Mouse (Mus musculus): ENCODE measurements around the gene Meis1. TPM values are rescaled to one million over a fixed set of nuclear protein-coding genes. Genes with fewer than 3 reads are reported as not detected.

Meis1 gene
- polyA plus RNA-seq, 1 experiment from 2014 or later: 153 TPM

DNA sequence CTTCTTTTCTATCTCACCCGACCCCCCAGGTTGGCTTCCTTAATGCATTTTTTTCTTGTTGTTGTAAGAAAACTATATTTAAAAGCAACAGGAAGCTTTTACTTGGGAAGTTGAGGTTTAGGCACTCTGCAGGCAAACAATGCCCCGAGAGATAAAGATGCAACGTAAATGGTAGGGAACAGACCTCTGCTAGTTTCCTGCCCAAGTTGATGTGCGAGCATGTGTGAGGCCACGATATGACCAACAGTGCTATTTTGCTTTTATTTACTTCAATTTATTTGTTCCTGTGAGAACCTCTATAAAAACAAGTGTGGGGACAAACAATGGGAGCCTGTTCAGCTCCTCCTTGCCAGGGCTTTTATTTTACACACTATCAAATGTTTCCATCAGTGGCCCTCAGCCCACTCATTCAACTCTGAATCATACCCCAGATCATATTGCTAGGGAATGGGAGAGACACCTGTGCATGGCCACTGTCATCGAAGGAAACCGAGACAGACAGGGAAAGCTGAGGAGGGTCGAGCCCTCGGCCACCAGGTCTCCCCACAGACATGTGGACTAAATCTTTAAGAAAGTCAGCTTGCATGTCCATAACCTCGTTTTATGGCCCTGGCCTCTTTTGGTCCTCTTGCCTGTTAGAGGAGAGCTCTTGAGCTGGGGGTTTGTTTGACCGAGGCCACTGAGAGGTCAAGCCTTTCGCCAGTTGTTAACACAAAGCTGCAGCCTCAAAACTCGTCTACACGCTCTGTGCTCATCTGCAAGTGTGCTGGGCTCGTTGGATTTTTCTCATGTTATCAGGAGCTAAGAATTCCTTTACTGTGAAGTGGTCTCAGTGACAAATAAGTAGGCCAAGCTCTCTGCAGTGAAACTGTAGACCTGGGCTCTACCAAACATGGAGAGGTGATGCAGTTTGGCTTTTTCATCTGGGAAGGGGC, 55.3 kb downstream of the Meis1 start:
- 0 out of 2 replicates have a peak, but pooled peaks cover 2% of the 10 kb centered on the region for H3K36me3 ChIP-seq (ENCODE audit: control insufficient read depth, insufficient read depth, low read length)
- H3K4me3 ChIP-seq (replicated peaks; ENCODE audit: low read length): no peak overlapping the region
- ATAC-seq (ENCODE audit: insufficient read depth, low FRiP score): no peak
- no peak overlapping the region for H3K4me2 ChIP-seq (ENCODE audit: low read depth, low read length)
- WGBS: 43% methylated on average over 15 of the region's 15 CpGs
- no peak overlapping the region; the same call in 1 of the 2 replicates for H3K27ac ChIP-seq (ENCODE audit: low read length)
- peaks cover 61% of the 10 kb centered on the region for H3K4me1 ChIP-seq (ENCODE audit: control insufficient read depth, insufficient read depth, low read length)
- H3K9ac ChIP-seq (ENCODE audit: low read length): no peak overlapping the region
- no peaks in the 10 kb centered on the region for H3K27me3 ChIP-seq (ENCODE audit: control insufficient read depth, insufficient read depth, low read length)
- H3K9me3 ChIP-seq (replicated peaks; ENCODE audit: control insufficient read depth, low read length): no peaks in the 10 kb centered on the region

DNA sequence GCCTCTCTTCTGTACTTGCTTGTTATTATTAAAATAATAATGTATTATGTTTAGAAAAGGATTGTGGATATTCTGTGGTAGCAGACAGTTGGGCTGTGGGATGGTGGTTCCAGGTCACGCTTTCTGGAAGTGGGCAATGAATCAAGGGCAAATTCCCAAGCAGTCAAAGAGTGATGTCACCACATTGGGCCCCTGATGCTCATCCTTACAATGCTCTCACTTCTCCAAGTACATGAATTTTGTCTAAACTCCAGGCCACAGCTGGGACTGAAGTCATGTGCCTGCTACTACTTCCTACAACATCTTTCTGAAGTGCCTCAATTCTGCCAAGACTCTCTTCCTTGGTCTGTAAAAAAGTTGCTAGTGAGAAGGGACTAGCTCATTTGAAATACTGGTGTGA, 59.3 kb downstream of the Meis1 start:
- Histone ChIP-seq H3K4me2 (ENCODE audit: low read depth, low read length) (no peak overlapping the region), H3K4me1 (ENCODE audit: control insufficient read depth, insufficient read depth, low read length) (peaks cover 66% of the 10 kb centered on the region), H3K27me3 (ENCODE audit: control insufficient read depth, insufficient read depth, low read length) (no peaks in the 10 kb centered on the region), H3K27ac (ENCODE audit: low read length) (no peak overlapping the region), H3K9me3 (replicated peaks; ENCODE audit: control insufficient read depth, low read length) (no peaks in the 10 kb centered on the region), H3K9ac (ENCODE audit: low read length) (no peak overlapping the region), H3K4me3 (replicated peaks; ENCODE audit: low read length) (no peak overlapping the region), H3K36me3 (ENCODE audit: control insufficient read depth, insufficient read depth, low read length) (no peaks in the 10 kb centered on the region)
- 63% methylated on average over 1 of the region's 1 CpGs for WGBS
- no peak for ATAC-seq (ENCODE audit: insufficient read depth, low FRiP score)

DNA sequence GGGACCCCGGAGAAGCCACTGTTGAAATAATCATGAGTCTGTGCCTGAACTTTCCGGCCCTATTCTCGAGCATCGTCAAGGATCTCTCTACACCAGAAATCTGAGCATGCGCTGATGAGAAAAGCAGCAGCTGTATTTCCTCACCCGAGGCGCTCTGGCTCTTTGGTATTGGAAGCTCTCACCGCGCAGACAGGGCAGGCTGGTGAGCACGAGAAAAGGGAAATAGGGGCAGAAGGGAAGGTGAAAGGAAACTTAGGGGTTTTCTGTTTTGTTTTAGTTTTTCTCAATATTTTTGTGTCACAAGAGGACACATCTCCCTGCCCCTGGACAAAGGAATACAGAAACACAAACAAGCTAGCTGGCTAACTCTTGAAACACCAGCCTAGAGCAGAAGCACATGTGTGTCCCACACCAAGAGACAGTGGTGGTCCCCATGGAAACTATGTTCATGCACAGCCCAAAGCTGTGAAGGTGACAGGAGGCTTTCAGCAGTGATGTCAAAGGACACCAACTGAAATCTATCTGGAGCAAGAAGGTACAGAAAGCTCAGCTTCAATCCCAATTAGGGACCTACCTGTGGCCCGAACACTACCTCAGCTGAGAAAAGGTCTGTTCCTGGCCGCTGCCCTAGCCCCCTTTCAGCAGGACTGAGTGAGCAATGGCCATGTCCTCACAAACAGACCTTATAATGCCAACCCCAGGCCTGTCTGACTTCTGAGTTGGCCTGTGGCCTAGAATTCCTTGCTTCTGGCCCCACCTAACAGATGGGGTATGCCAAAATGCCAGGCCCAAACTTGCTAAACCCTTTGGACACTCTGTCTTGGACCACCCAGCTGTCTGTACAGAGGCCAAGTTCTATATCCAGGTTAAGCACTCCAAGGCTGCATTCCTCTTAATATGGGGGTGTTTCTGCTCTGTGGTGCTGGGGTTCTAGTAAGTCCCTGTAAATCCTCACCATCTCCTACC, 60.7 kb downstream of the Meis1 start:
- 0 out of 2 replicates have a peak overlapping the region, but pooled peaks have one; percentile 14 for H3K4me3 ChIP-seq (replicated peaks; ENCODE audit: low read length)
- H3K9ac ChIP-seq (ENCODE audit: low read length): peak overlapping the region; percentile 40
- 17% methylated on average over 12 of the region's 12 CpGs for WGBS
- no peaks in the 10 kb centered on the region for H3K27me3 ChIP-seq (ENCODE audit: control insufficient read depth, insufficient read depth, low read length)
- H3K9me3 ChIP-seq (replicated peaks; ENCODE audit: control insufficient read depth, low read length): no peaks in the 10 kb centered on the region
- peaks cover 61% of the 10 kb centered on the region for H3K4me1 ChIP-seq (ENCODE audit: control insufficient read depth, insufficient read depth, low read length)
- peak overlapping the region; percentile 46 for H3K4me2 ChIP-seq (ENCODE audit: low read depth, low read length)
- ATAC-seq (ENCODE audit: insufficient read depth, low FRiP score): peak; percentile 56; the same call in 1 of the 2 replicates
- no peaks in the 10 kb centered on the region for H3K36me3 ChIP-seq (ENCODE audit: control insufficient read depth, insufficient read depth, low read length)
- H3K27ac ChIP-seq (ENCODE audit: low read length): peak overlapping the region; percentile 79

DNA sequence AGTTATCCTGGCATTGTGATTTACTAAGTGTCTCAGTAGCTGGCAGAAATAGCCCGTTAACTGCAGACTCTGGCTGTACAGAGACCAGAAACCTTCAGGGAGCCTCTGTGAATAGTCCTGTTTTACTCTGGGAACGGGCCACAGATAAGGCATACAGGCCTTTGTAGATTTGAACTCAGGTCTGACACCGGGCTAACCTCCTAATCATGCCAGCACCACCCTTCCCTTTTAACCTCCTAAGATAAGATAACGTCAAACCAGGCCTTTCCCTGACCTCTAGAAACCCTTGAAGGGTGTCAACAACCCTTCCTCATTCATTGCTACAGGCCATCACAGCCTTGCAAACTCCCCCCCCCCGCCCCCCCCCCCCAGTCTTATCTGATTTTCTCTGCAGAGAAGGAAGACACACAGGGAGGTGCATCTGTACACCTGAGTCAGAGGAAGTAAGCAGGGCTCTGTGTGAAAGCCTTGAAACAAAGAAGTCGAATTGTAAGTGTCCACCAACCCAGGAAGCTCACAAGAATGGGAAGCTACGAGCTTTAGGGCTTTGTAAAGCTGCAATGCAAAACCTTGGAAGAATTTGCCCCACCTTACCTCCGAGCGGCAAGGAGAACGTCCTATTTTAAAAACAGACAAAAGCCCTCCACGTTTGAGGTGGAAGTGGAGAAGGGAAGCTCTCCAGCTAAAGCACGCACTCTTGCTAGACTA, 61.5 kb downstream of the Meis1 start:
- Histone ChIP-seq H3K9ac (ENCODE audit: low read length) (no peak overlapping the region; the same call in 1 of the 2 replicates), H3K27ac (ENCODE audit: low read length) (peak overlapping the region; percentile 79), H3K4me3 (replicated peaks; ENCODE audit: low read length) (0 out of 2 replicates have a peak overlapping the region, but pooled peaks have one; percentile 14), H3K36me3 (ENCODE audit: control insufficient read depth, insufficient read depth, low read length) (no peaks in the 10 kb centered on the region), H3K4me2 (ENCODE audit: low read depth, low read length) (peak overlapping the region; percentile 46), H3K4me1 (ENCODE audit: control insufficient read depth, insufficient read depth, low read length) (peaks cover 59% of the 10 kb centered on the region), H3K27me3 (ENCODE audit: control insufficient read depth, insufficient read depth, low read length) (no peaks in the 10 kb centered on the region), H3K9me3 (replicated peaks; ENCODE audit: control insufficient read depth, low read length) (no peaks in the 10 kb centered on the region)
- ATAC-seq (ENCODE audit: insufficient read depth, low FRiP score): peak; percentile 7; the same call in 1 of the 2 replicates
- WGBS: 19% methylated on average over 12 of the region's 12 CpGs

DNA sequence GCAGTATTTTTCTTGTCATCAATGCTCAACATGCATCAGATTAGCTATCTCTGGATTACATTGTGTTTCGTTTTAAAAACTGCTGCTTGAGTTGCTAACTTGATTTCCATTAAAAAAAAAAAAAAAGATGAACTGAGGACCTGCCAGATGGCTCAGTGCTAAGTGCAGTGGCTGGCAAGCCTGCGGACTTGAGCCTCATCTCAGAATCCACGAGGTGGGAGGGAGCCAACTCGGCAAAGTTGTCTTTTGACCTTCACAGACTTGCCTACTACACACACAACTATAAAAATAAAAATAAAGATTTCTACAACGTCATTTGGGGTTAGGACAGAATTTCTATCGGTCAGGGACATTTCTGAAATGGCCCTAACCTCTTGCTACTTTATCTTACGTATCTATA, 62.8 kb downstream of the Meis1 start:
- Histone ChIP-seq H3K9me3 (replicated peaks; ENCODE audit: control insufficient read depth, low read length) (no peaks in the 10 kb centered on the region), H3K27me3 (ENCODE audit: control insufficient read depth, insufficient read depth, low read length) (no peaks in the 10 kb centered on the region), H3K4me2 (ENCODE audit: low read depth, low read length) (no peak overlapping the region), H3K4me3 (replicated peaks; ENCODE audit: low read length) (no peak overlapping the region), H3K36me3 (ENCODE audit: control insufficient read depth, insufficient read depth, low read length) (no peaks in the 10 kb centered on the region), H3K27ac (ENCODE audit: low read length) (no peak overlapping the region), H3K9ac (ENCODE audit: low read length) (no peak overlapping the region), H3K4me1 (ENCODE audit: control insufficient read depth, insufficient read depth, low read length) (peaks cover 47% of the 10 kb centered on the region)
- WGBS: 62% methylated on average over 7 of the region's 7 CpGs
- ATAC-seq (ENCODE audit: insufficient read depth, low FRiP score): no peak

DNA sequence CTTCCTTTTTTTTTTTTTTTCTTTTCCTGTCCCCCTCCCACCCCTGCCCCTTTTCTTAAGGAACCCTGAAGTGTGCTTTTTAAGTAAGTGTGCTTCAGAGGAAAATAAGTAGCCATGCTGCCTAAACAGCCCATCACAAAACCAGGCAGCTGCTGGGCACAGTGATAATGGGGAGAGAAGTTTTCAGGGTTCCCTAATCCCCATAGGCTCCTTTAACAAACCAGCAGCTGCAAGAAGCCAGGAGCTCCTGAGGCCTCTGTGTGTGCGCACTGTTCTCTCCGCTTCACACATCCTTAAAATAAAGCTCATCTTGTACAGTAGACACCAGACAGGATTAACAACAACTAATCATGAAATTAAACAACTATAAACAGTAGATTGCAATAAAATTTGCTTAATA, 63.9 kb downstream of the Meis1 start:
- 85% methylated on average over 2 of the region's 2 CpGs for WGBS
- Histone ChIP-seq H3K36me3 (ENCODE audit: control insufficient read depth, insufficient read depth, low read length) (no peaks in the 10 kb centered on the region), H3K4me1 (ENCODE audit: control insufficient read depth, insufficient read depth, low read length) (peaks cover 46% of the 10 kb centered on the region), H3K4me3 (replicated peaks; ENCODE audit: low read length) (no peak overlapping the region), H3K9ac (ENCODE audit: low read length) (no peak overlapping the region), H3K9me3 (replicated peaks; ENCODE audit: control insufficient read depth, low read length) (no peaks in the 10 kb centered on the region), H3K4me2 (ENCODE audit: low read depth, low read length) (no peak overlapping the region), H3K27ac (ENCODE audit: low read length) (no peak overlapping the region), H3K27me3 (ENCODE audit: control insufficient read depth, insufficient read depth, low read length) (no peaks in the 10 kb centered on the region)
- ATAC-seq (ENCODE audit: insufficient read depth, low FRiP score): no peak

DNA sequence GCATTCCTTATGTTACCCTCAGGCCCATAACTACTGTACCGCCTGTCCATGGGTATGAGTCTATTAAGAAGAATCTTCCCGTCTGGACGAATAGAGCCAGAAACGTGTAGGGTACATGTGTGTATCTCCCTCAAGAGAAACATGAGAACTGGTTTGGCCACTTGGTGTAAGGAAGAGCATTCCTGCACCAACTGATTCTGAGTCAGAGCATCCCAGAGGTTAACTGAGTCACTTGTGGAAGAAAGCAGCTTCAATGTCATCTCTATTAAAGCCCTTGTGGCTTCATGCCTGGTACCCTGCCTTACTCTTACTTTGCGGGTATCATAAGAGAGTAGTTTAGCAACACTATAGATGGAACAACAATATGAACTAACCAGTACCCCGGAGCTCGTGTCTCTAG, 64.9 kb downstream of the Meis1 start:
- ATAC-seq (ENCODE audit: insufficient read depth, low FRiP score): 0 out of 2 replicates have a peak, but pooled peaks have one; percentile 11
- no peak overlapping the region for H3K9ac ChIP-seq (ENCODE audit: low read length)
- no peak overlapping the region for H3K4me2 ChIP-seq (ENCODE audit: low read depth, low read length)
- H3K36me3 ChIP-seq (ENCODE audit: control insufficient read depth, insufficient read depth, low read length): no peaks in the 10 kb centered on the region
- no peak overlapping the region for H3K4me3 ChIP-seq (replicated peaks; ENCODE audit: low read length)
- H3K27ac ChIP-seq (ENCODE audit: low read length): peak overlapping the region; percentile 43; the same call in 1 of the 2 replicates
- WGBS: 73% methylated on average over 7 of the region's 7 CpGs
- no peaks in the 10 kb centered on the region for H3K9me3 ChIP-seq (replicated peaks; ENCODE audit: control insufficient read depth, low read length)
- no peaks in the 10 kb centered on the region for H3K27me3 ChIP-seq (ENCODE audit: control insufficient read depth, insufficient read depth, low read length)
- peaks cover 36% of the 10 kb centered on the region for H3K4me1 ChIP-seq (ENCODE audit: control insufficient read depth, insufficient read depth, low read length)

DNA sequence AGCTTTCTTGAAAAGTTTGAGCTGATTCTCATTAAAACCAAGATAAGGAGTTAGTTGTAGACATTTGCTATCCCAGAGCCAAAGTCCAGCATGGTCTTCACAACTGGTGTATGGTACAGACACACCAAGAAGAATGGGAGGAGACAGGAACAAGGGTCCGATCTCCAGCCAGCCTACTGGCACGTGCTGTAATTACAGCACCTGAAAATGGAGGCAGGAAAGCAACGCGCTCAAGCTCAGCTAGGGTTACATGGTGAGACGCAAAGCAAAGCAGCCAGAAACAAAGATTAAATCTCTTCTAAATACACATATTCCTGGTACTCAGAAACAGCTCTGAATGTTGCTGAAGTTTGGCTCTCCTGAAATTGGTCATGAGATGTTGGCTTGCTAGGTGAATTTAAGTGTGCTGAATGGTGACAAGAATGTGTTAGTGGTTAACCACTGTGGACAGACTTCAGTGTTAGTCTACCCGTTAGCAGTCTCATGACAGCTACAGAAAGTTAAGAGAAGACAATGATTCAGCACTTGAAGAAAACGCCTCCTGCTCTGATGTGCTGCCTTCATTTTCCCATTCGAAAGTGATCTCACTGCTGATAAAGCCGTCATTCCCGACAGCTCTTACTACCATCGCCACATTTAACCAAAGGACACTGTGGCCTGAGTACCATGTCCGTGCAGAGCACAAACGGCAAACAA, 70.0 kb downstream of the Meis1 start:
- Histone ChIP-seq H3K4me3 (replicated peaks; ENCODE audit: low read length) (no peak overlapping the region), H3K27ac (ENCODE audit: low read length) (no peak overlapping the region), H3K4me2 (ENCODE audit: low read depth, low read length) (no peak overlapping the region), H3K36me3 (ENCODE audit: control insufficient read depth, insufficient read depth, low read length) (no peaks in the 10 kb centered on the region), H3K9ac (ENCODE audit: low read length) (no peak overlapping the region), H3K27me3 (ENCODE audit: control insufficient read depth, insufficient read depth, low read length) (no peaks in the 10 kb centered on the region), H3K4me1 (ENCODE audit: control insufficient read depth, insufficient read depth, low read length) (peaks cover 45% of the 10 kb centered on the region), H3K9me3 (replicated peaks; ENCODE audit: control insufficient read depth, low read length) (no peaks in the 10 kb centered on the region)
- ATAC-seq (ENCODE audit: insufficient read depth, low FRiP score): no peak
- WGBS: 73% methylated on average over 13 of the region's 13 CpGs

Measured in stomach, embryonic 16.5 days (tissue).